Mouse (Mus musculus) erythroid progenitor cell, adult 5-6 weeks (primary cell): Measurements from ENCODE around the gene Tcl1b3. TPM values are rescaled to one million over a fixed set of nuclear protein-coding genes. Genes with fewer than 3 reads are reported as not detected.
"Not testable (repeated sequence)": the region's sequence is repeated elsewhere in the genome, so short reads cannot be mapped to it uniquely, and the experiment has no call there.

Source experiments
- ATAC-seq: replicated peaks from 2 replicates; pipeline ENCODE4 v1.8.0; 2016; ENCODE audit warnings: moderate number of reproducible peaks, mild to moderate bottlenecking, moderate TSS enrichment, inconsistent platforms; ENCODE audit not compliant: poor library complexity, low FRiP score, severe bottlenecking
- total RNA-seq, 2 experiments: library from RNA; stranded (forward) in 1 of 2; stranded (reverse) in 1 of 2; fragments of 150-400 nt in 1 of 2; fragments of 186-747, 209-891 nt in 1 of 2; gene quantifications; 2 replicates each; pipeline versions ENCODE4 v1.2.3 to v1.2.4; 2015 to 2017; ENCODE audit warnings: low replicate concordance in 2 of 2

The Tcl1b3 gene
- total RNA-seq (2015; ENCODE audit: low replicate concordance) = not detected in 2 replicates
- total RNA-seq (2017; ENCODE audit: low replicate concordance) = not detected in 2 replicates

GRCm38 (mm10) chr12:105190743-105191142 lies at the start of gene Tcl1b3:
Gene Tcl1b3, plus strand, starts transcription at chr12:105191043.
- not testable (repeated sequence) for ATAC-seq

GRCm38 (mm10) chr12:105143096-105143495 lies 47.7 kb upstream of the Tcl1b3 start:
- no peak for ATAC-seq

- 0 out of 2 replicates have a peak, but pooled peaks have one; percentile 39 for ATAC-seq
Observed at GRCm38 (mm10) chr12:105144928-105145327, 45.9 kb upstream of the Tcl1b3 start.

- no peak for ATAC-seq
Observed at GRCm38 (mm10) chr12:105145714-105146113, 45.1 kb upstream of the Tcl1b3 start, which contains the start of gene Tcl1b2. Gene Tcl1b2, plus strand, starts transcription at chr12:105146014.

GRCm38 (mm10) chr12:105155286-105155685 lies 35.6 kb upstream of the Tcl1b3 start:
- not testable (repeated sequence) for ATAC-seq

GRCm38 (mm10) chr12:105158842-105159241 lies 32.0 kb upstream of the Tcl1b3 start:
- ATAC-seq = no peak

- no peak for ATAC-seq
Observed at GRCm38 (mm10) chr12:105159390-105159789, 31.5 kb upstream of the Tcl1b3 start, which contains the start of gene Tcl1b1. Gene Tcl1b1, plus strand, starts transcription at chr12:105159690.

- no peak for ATAC-seq
Observed at GRCm38 (mm10) chr12:105166734-105167133, 24.1 kb upstream of the Tcl1b3 start.

GRCm38 (mm10) chr12:105173366-105173765 lies 17.5 kb upstream of the Tcl1b3 start:
- ATAC-seq = no peak

GRCm38 (mm10) chr12:105174318-105174717 lies 16.5 kb upstream of the Tcl1b3 start:
- ATAC-seq = peak; percentile 65

GRCm38 (mm10) chr12:105176044-105176443 lies 14.8 kb upstream of the Tcl1b3 start, which contains the start of gene Tcl1b5:
Gene Tcl1b5, plus strand, starts transcription at chr12:105176344.
- ATAC-seq = not testable (repeated sequence)

GRCm38 (mm10) chr12:105181040-105181644 lies 9.7 kb upstream of the Tcl1b3 start:
- not testable (repeated sequence) for ATAC-seq

GRCm38 (mm10) chr12:105188980-105189379 lies 1.9 kb upstream of the Tcl1b3 start:
- peak; percentile 67; the same call in 1 of the 2 replicates for ATAC-seq

- ATAC-seq = not testable (repeated sequence)
Observed at GRCm38 (mm10) chr12:105199684-105200497, 9.0 kb downstream of the Tcl1b3 start.

- not testable (repeated sequence) for ATAC-seq
Observed at GRCm38 (mm10) chr12:105201657-105202056, 10.8 kb downstream of the Tcl1b3 start, which contains the start of gene Tcl1b4. Gene Tcl1b4, plus strand, starts transcription at chr12:105201957.

- no peak for ATAC-seq
Observed at GRCm38 (mm10) chr12:105207071-105207470, 16.2 kb downstream of the Tcl1b3 start.

- ATAC-seq = no peak
Observed at GRCm38 (mm10) chr12:105208441-105208840, 17.6 kb downstream of the Tcl1b3 start.

GRCm38 (mm10) chr12:105209231-105209630 lies 18.4 kb downstream of the Tcl1b3 start:
- ATAC-seq = no peak

- no peak for ATAC-seq
Observed at GRCm38 (mm10) chr12:105217101-105217760, 26.4 kb downstream of the Tcl1b3 start.
